Comparison of ENCODE assay signal across 8 mouse cellular contexts in the genomic region with DNA sequence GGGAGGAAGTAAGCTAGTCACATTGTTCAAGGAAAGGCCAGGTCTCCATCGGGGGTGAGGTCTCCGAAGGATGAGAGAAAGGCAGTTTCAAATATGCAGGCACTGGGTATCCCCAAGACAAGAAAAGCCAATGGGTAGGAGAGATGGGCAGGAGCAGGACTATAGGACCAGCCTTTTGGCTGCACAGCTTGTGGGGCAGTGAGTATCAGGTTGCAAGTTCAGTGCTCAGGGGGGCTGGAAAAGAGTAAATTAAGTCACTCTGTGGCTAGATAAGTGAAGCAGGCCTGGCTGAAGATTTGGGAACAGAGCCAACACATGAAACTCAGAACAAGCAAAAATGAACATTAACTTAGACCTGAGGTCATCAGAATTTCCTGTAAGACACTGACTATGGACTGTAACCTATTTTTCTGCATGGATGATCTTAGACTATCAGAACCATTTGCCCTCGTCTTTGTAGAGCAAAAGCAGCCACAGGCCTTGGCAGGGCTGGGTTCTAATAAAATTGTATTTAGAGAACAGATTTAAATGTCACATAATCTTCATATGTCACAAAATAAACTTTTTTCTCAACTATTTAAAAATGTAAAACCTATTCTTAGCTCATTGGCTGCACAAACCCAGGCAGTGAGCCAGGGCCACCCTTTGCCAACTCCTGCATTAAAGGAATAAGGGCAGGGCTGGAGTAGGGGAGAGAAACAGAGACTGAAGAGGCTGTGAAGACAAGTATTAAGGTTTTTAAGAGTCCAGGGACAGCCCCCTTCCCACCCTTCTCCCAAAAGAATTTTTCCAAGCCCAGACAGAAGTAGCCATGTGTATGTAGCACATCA.
A peak's percentile ranks its signal among the peaks of the same experiment; 100 is the strongest.
DNase-seq lines count a peak whose midpoint lies in the region; ATAC-seq and TF ChIP-seq lines count a peak whose summit lies in the region.

No protein-coding gene starts in this region.

- peaks cover 5% of the 10 kb centered on the region; the same call in 1 of the 2 replicates for H3K9me3 ChIP-seq in embryonic facial prominence, embryonic 12.5 days
- 0 out of 2 replicates have a peak, but pooled peaks cover 4% of the 10 kb centered on the region for H3K9me3 ChIP-seq in midbrain, embryonic 10.5 days (replicated peaks)

- H3K27ac ChIP-seq in gastrocnemius, adult 2 months: no peak overlapping the region
- H3K27ac ChIP-seq in embryonic facial prominence, embryonic 12.5 days: peak overlapping the region; percentile 73
- H3K27ac ChIP-seq in kidney, adult 2 months (ENCODE audit: insufficient read depth, low read depth, low read length): no peak overlapping the region
- no peak overlapping the region for H3K27ac ChIP-seq in midbrain, embryonic 10.5 days (replicated peaks)

- H3K9ac ChIP-seq in embryonic facial prominence, embryonic 12.5 days: no peak overlapping the region

- H3K4me2 ChIP-seq in embryonic facial prominence, embryonic 12.5 days (replicated peaks): no peak overlapping the region

- intact Hi-C loops in gastrocnemius, adult 2 months (cut with DNase I): no loop called here

- DNase-seq in gastrocnemius, adult 2 months: peak; percentile 20
- no peak for DNase-seq in gastrocnemius, adult 18-20 months (ENCODE audit: low spot score)
- peak; percentile 82 for DNase-seq in kidney, adult 2 months
- peak; percentile 1 to 28 for DNase-seq in left cerebral cortex, adult 9 months (ENCODE audit: low spot score in 2 of 2)
- DNase-seq in midbrain, embryonic 10.5 days (ENCODE audit: low spot score): no peak
- no peak for DNase-seq in ovary, postnatal 10 days (ENCODE audit: low spot score)
- no peak for DNase-seq in retina, postnatal 1 day

- ATAC-seq in embryonic facial prominence, embryonic 12.5 days (ENCODE audit: insufficient number of reproducible peaks, insufficient read depth, low FRiP score, low TSS enrichment): no peak

- H3K4me3 ChIP-seq in gastrocnemius, adult 2 months: no peak overlapping the region
- H3K4me3 ChIP-seq in embryonic facial prominence, embryonic 12.5 days: no peak overlapping the region
- H3K4me3 ChIP-seq in kidney, adult 2 months (ENCODE audit: insufficient read depth, low read depth, low read length): no peak overlapping the region
- no peak overlapping the region for H3K4me3 ChIP-seq in midbrain, embryonic 10.5 days

- no peak for TF ChIP-seq CTCF in gastrocnemius, adult 2 months (IDR thresholded peaks at IDR 0.05)
- TF ChIP-seq CTCF in kidney, adult 2 months (conservative IDR thresholded peaks at IDR 0.05; ENCODE audit: insufficient read depth, insufficient read length, low read depth, low read length): no peak

- H3K4me1 ChIP-seq in embryonic facial prominence, embryonic 12.5 days: peaks cover 18% of the 10 kb centered on the region
- 0 out of 2 replicates have a peak, but pooled peaks cover 6% of the 10 kb centered on the region for H3K4me1 ChIP-seq in kidney, adult 2 months (ENCODE audit: control insufficient read depth, insufficient read depth, low read length)
- 0 out of 2 replicates have a peak, but pooled peaks cover under 1% of the 10 kb centered on the region for H3K4me1 ChIP-seq in midbrain, embryonic 10.5 days

- no peaks in the 10 kb centered on the region for H3K27me3 ChIP-seq in embryonic facial prominence, embryonic 12.5 days
- no peaks in the 10 kb centered on the region for H3K27me3 ChIP-seq in kidney, adult 2 months (replicated peaks; ENCODE audit: control insufficient read depth, insufficient read depth, low read length)
- no peaks in the 10 kb centered on the region for H3K27me3 ChIP-seq in midbrain, embryonic 10.5 days (ENCODE audit: low read depth, poor library complexity, severe bottlenecking)

- no peaks in the 10 kb centered on the region for H3K36me3 ChIP-seq in embryonic facial prominence, embryonic 12.5 days
- no peaks in the 10 kb centered on the region for H3K36me3 ChIP-seq in kidney, adult 2 months (ENCODE audit: control insufficient read depth, insufficient read depth, low read length)
- H3K36me3 ChIP-seq in midbrain, embryonic 10.5 days: no peaks in the 10 kb centered on the region

- TF ChIP-seq POLR2A in kidney, adult 2 months (IDR thresholded peaks at IDR 0.05; ENCODE audit: low read depth, low read length): no peak

- 54% methylated on average over 3 of the region's 3 CpGs for whole genome bisulfite sequencing in embryonic facial prominence, embryonic 12.5 days
- WGBS in kidney, adult 2 months: 30% methylated on average over 3 of the region's 3 CpGs
- 87% methylated on average over 3 of the region's 3 CpGs for WGBS in midbrain, embryonic 10.5 days

Comparison
In these comparisons a context has a peak if more than half of its experiments do, and no peak if none do; other contexts are left out.
1. DNase-seq: peak in gastrocnemius, adult 2 months (single experiment), kidney, adult 2 months (single experiment) and left cerebral cortex, adult 9 months (2 of 2); none in gastrocnemius, adult 18-20 months (single experiment), midbrain, embryonic 10.5 days (single experiment), ovary, postnatal 10 days (single experiment) and retina, postnatal 1 day (single experiment).